Comparison of ENCODE assay signal across 8 mouse cellular contexts in genomic region chr9:110333135-110333895, GRCm38 (mm10). TPM values are rescaled to one million over a fixed set of nuclear protein-coding genes. Genes with fewer than 3 reads are reported as not detected.
DNase-seq lines count a peak whose midpoint lies in the region; ATAC-seq and TF ChIP-seq lines count a peak whose summit lies in the region.

Gene Scap (plus strand): TSS chr9:110333288.

- 0 out of 2 replicates have a peak, but pooled peaks cover 14% of the 10 kb centered on the region for H3K79me2 ChIP-seq in CH12.LX (replicated peaks; ENCODE audit: control insufficient read depth, extremely low read depth, insufficient read depth, poor library complexity, severe bottlenecking)

- peak; percentile 90 for DNase-seq in CH12.LX (ENCODE audit: extremely low read depth)
- peak; percentile 85 for DNase-seq in c-Kit-positive CD71-positive TER-119-negative erythroid progenitor cells, embryonic 14.5 days (ENCODE audit: low read depth)
- DNase-seq in heart, postnatal 0 days (ENCODE audit: low spot score) = peak; percentile 87
- peak; percentile 98 to 99 for DNase-seq in kidney, postnatal 4 days

- in situ Hi-C loops in CH12.LX (cut with MboI; ENCODE audit: low pct_ligation_motif_present, low pct_unique_long_range_greater_than_20kb, low sequenced_read_pairs) = no loop called here

- no peaks in the 10 kb centered on the region for H3K36me3 ChIP-seq in CH12.LX (replicated peaks in 1 of 2; ENCODE audit: control insufficient read depth in 1 of 2, insufficient read depth in 1 of 2, low read length in 1 of 2)
- H3K36me3 ChIP-seq in forebrain, embryonic 12.5 days (replicated peaks) = no peaks in the 10 kb centered on the region
- no peaks in the 10 kb centered on the region for H3K36me3 ChIP-seq in heart, postnatal 0 days (replicated peaks; ENCODE audit: control insufficient read depth, insufficient read depth, low read length)
- H3K36me3 ChIP-seq in liver, embryonic 16.5 days (ENCODE audit: control insufficient read depth, insufficient read depth) = no peaks in the 10 kb centered on the region
- no peaks in the 10 kb centered on the region for H3K36me3 ChIP-seq in neural tube, embryonic 13.5 days
- no peaks in the 10 kb centered on the region for H3K36me3 ChIP-seq in testis, adult 2 months (ENCODE audit: control insufficient read depth, insufficient read depth, low read length)

- ATAC-seq in forebrain, embryonic 12.5 days (ENCODE audit: low FRiP score) = peak; percentile 90
- ATAC-seq in heart, postnatal 0 days (ENCODE audit: insufficient read depth, low read depth) = peak; percentile 93
- peak; percentile 94 for ATAC-seq in liver, embryonic 16.5 days (ENCODE audit: low read depth)
- peak; percentile 88 for ATAC-seq in neural tube, embryonic 13.5 days (ENCODE audit: low read depth)

- TF ChIP-seq POLR2A in CH12.LX (IDR thresholded peaks at IDR 0.05; ENCODE audit: low read depth, low read length) = peak; percentile 70
- TF ChIP-seq POLR2A in testis, adult 2 months (IDR thresholded peaks at IDR 0.05; ENCODE audit: control insufficient read depth, low read depth, low read length) = peak; percentile 48; the same call in 1 of the 2 replicates

- H3K4me3 ChIP-seq in CH12.LX (replicated peaks in 1 of 3; ENCODE audit: low read depth in 2 of 3, low read length in 2 of 3, poor library complexity in 1 of 3) = peak within 1 kb of the TSS; percentile 73 to 85 (median 82)
- peak within 1 kb of the TSS; percentile 96 for H3K4me3 ChIP-seq in forebrain, embryonic 12.5 days (replicated peaks)
- peak within 1 kb of the TSS; percentile 97 for H3K4me3 ChIP-seq in heart, postnatal 0 days (ENCODE audit: low read depth, low read length)
- H3K4me3 ChIP-seq in liver, embryonic 16.5 days (ENCODE audit: low read depth, low read length) = peak within 1 kb of the TSS; percentile 78
- peak within 1 kb of the TSS; percentile 88 for H3K4me3 ChIP-seq in neural tube, embryonic 13.5 days
- H3K4me3 ChIP-seq in testis, adult 2 months (ENCODE audit: control insufficient read depth, low read depth, low read length) = peak within 1 kb of the TSS; percentile 96

- H3K9me3 ChIP-seq in CH12.LX (replicated peaks; ENCODE audit: low read length) = peaks cover 3% of the 10 kb centered on the region
- H3K9me3 ChIP-seq in forebrain, embryonic 12.5 days = no peaks in the 10 kb centered on the region
- H3K9me3 ChIP-seq in heart, postnatal 0 days (replicated peaks; ENCODE audit: control insufficient read depth, low read length) = no peaks in the 10 kb centered on the region
- no peaks in the 10 kb centered on the region for H3K9me3 ChIP-seq in liver, embryonic 16.5 days (replicated peaks; ENCODE audit: control insufficient read depth, low read length)
- H3K9me3 ChIP-seq in neural tube, embryonic 13.5 days = no peaks in the 10 kb centered on the region

- no peak for TF ChIP-seq EP300 in CH12.LX (IDR thresholded peaks at IDR 0.05; ENCODE audit: low read length)
- TF ChIP-seq EP300 in heart, postnatal 0 days (IDR thresholded peaks at IDR 0.05; ENCODE audit: low read depth) = no peak

- H3K27me3 ChIP-seq in CH12.LX (replicated peaks) = no peaks in the 10 kb centered on the region
- H3K27me3 ChIP-seq in forebrain, embryonic 12.5 days = no peaks in the 10 kb centered on the region
- no peaks in the 10 kb centered on the region for H3K27me3 ChIP-seq in heart, postnatal 0 days (ENCODE audit: control insufficient read depth, insufficient read depth, low read length)
- no peaks in the 10 kb centered on the region for H3K27me3 ChIP-seq in liver, embryonic 16.5 days (ENCODE audit: control insufficient read depth, insufficient read depth, low read depth, low read length)
- H3K27me3 ChIP-seq in neural tube, embryonic 13.5 days = no peaks in the 10 kb centered on the region
- no peaks in the 10 kb centered on the region for H3K27me3 ChIP-seq in testis, adult 2 months (ENCODE audit: control insufficient read depth, insufficient read depth, low read length)

- no peak within 1 kb of the TSS for H3K27ac ChIP-seq in CH12.LX (ENCODE audit: insufficient read depth, low read depth)
- H3K27ac ChIP-seq in forebrain, embryonic 12.5 days = no peak within 1 kb of the TSS
- peak within 1 kb of the TSS; percentile 55 for H3K27ac ChIP-seq in heart, postnatal 0 days (ENCODE audit: low read depth)
- H3K27ac ChIP-seq in liver, embryonic 16.5 days (ENCODE audit: low read length) = peak within 1 kb of the TSS; percentile 50
- peak within 1 kb of the TSS; percentile 52 for H3K27ac ChIP-seq in neural tube, embryonic 13.5 days (replicated peaks)
- peak within 1 kb of the TSS; percentile 87 for H3K27ac ChIP-seq in testis, adult 2 months (ENCODE audit: control insufficient read depth, insufficient read depth, low read depth, low read length)

- peaks cover 4 to 29% of the 10 kb centered on the region in 2 experiments for H3K4me1 ChIP-seq in CH12.LX (ENCODE audit: control insufficient read depth in 1 of 2, insufficient read depth in 2 of 2)
- H3K4me1 ChIP-seq in forebrain, embryonic 12.5 days = peaks cover 14% of the 10 kb centered on the region
- H3K4me1 ChIP-seq in heart, postnatal 0 days (ENCODE audit: control insufficient read depth, insufficient read depth) = peaks cover 8% of the 10 kb centered on the region; the same call in 1 of the 2 replicates
- peaks cover 19% of the 10 kb centered on the region for H3K4me1 ChIP-seq in liver, embryonic 16.5 days (ENCODE audit: control insufficient read depth, low read depth, low read length)
- H3K4me1 ChIP-seq in neural tube, embryonic 13.5 days (replicated peaks) = peaks cover 18% of the 10 kb centered on the region
- H3K4me1 ChIP-seq in testis, adult 2 months (ENCODE audit: control insufficient read depth, insufficient read depth, low read length) = peaks cover 4% of the 10 kb centered on the region

- peak within 1 kb of the TSS; percentile 32 for H3K9ac ChIP-seq in CH12.LX (ENCODE audit: insufficient read depth, low read depth)
- peak within 1 kb of the TSS; percentile 84 for H3K9ac ChIP-seq in forebrain, embryonic 12.5 days
- peak within 1 kb of the TSS; percentile 75 for H3K9ac ChIP-seq in heart, postnatal 0 days (replicated peaks; ENCODE audit: low read depth, low read length)
- H3K9ac ChIP-seq in liver, embryonic 16.5 days (ENCODE audit: low read depth, low read length) = peak within 1 kb of the TSS; percentile 80
- peak within 1 kb of the TSS; percentile 86 for H3K9ac ChIP-seq in neural tube, embryonic 13.5 days

- WGBS in forebrain, embryonic 12.5 days = under 1% methylated on average over 36 of the region's 78 CpGs
- under 1% methylated on average over 63 of the region's 78 CpGs for WGBS in heart, postnatal 0 days
- WGBS in liver, embryonic 16.5 days (ENCODE audit: insufficient replicate concordance) = under 1% methylated on average over 55 of the region's 78 CpGs
- 1% methylated on average over 67 of the region's 78 CpGs for WGBS in neural tube, embryonic 13.5 days

- dilution Hi-C loops in CH12.LX (cut with MboI; ENCODE audit: extremely low pct_ligation_motif_present, extremely low pct_unique_long_range_greater_than_20kb, low sequenced_read_pairs) = no loop called here

- H3K4me2 ChIP-seq in CH12.LX (ENCODE audit: insufficient read depth, low read depth, poor library complexity, severe bottlenecking) = peak within 1 kb of the TSS; percentile 68; the same call in 1 of the 2 replicates
- H3K4me2 ChIP-seq in forebrain, embryonic 12.5 days = peak within 1 kb of the TSS; percentile 72
- peak within 1 kb of the TSS; percentile 97 for H3K4me2 ChIP-seq in heart, postnatal 0 days (ENCODE audit: low read depth, low read length)
- peak within 1 kb of the TSS; percentile 89 for H3K4me2 ChIP-seq in liver, embryonic 16.5 days (ENCODE audit: low read depth, low read length)
- H3K4me2 ChIP-seq in neural tube, embryonic 13.5 days = peak within 1 kb of the TSS; percentile 92

- peak; percentile 60 to 88; a peak in 3 of 4 replicates for TF ChIP-seq CTCF in CH12.LX (conservative IDR thresholded peaks at IDR 0.05 in 1 of 2, IDR thresholded peaks at IDR 0.05 in 1 of 2; ENCODE audit: low read depth in 2 of 2, low read length in 2 of 2)
- peak; percentile 98 for TF ChIP-seq CTCF in heart, postnatal 0 days (IDR thresholded peaks at IDR 0.05; ENCODE audit: low read depth)
- peak; percentile 99 for TF ChIP-seq CTCF in testis, adult 2 months (IDR thresholded peaks at IDR 0.05; ENCODE audit: control insufficient read depth, insufficient read depth, insufficient replicate concordance, low read depth, low read length)

- peak; percentile 26 for TF ChIP-seq RAD21 in CH12.LX (IDR thresholded peaks at IDR 0.05; ENCODE audit: low read depth, low read length)

TF ChIP-seq in CH12.LX, 34 proteins besides CTCF, POLR2A, EP300 and RAD21 (continues in another document):
- TF ChIP-seq JUND (conservative IDR thresholded peaks at IDR 0.05; ENCODE audit: low read depth, low read length) (no peak), MEF2A (IDR thresholded peaks at IDR 0.05; ENCODE audit: borderline replicate concordance, low read depth, low read length) (no peak; the same call in 1 of the 2 replicates), POLR2AphosphoS2 (IDR thresholded peaks at IDR 0.05; ENCODE audit: low read depth, low read length) (no peak), MYC (IDR thresholded peaks at IDR 0.05; ENCODE audit: low read depth, low read length) (0 out of 2 replicates have a peak, but pooled peaks have one; percentile 66), GABPA (IDR thresholded peaks at IDR 0.05; ENCODE audit: insufficient replicate concordance, low read depth, low read length) (no peak), MAFK (IDR thresholded peaks at IDR 0.05; ENCODE audit: insufficient replicate concordance, low read length) (no peak), USF2 (conservative IDR thresholded peaks at IDR 0.05; ENCODE audit: low read depth, low read length) (no peak; the same call in 1 of the 2 replicates), NRF1 (IDR thresholded peaks at IDR 0.05; ENCODE audit: low read depth, low read length) (peak; percentile 96), ZMIZ1 (IDR thresholded peaks at IDR 0.05; ENCODE audit: low read depth, low read length) (peak; percentile 54), ZKSCAN1 (IDR thresholded peaks at IDR 0.05; ENCODE audit: borderline replicate concordance, low read depth, low read length) (no peak), RCOR1 (conservative IDR thresholded peaks at IDR 0.05; ENCODE audit: low read depth, low read length) (no peak), TCF12 (IDR thresholded peaks at IDR 0.05; ENCODE audit: low read depth, low read length) (peak; percentile 55)

RNA-seq across cellular contexts. Expression of gene Scap, which starts in this region (rescaled TPM):
- total RNA-seq in CH12.LX (2012; rRNA removed) = 38.1 and 40.4 TPM in 2 replicates
- total RNA-seq in CH12.LX (2014; rRNA removed) = 24.7 and 25.0 TPM in 2 replicates
- polyA plus RNA-seq in CH12.LX (2012; ENCODE audit: insufficient read length, low read depth) = 39.9 and 48.9 TPM in 2 replicates
- polyA plus RNA-seq in forebrain, embryonic 12.5 days (2016; fragmentation: Nextera tagmentation; extraction: Ambion mirVana) = 41.9 and 45.0 TPM in 2 replicates
- total RNA-seq in heart, postnatal 0 days (2014; rRNA removed; ENCODE audit: low replicate concordance) = 34.0 and 63.5 TPM in 2 replicates
- 12.1 and 14.6 TPM in 2 replicates for polyA plus RNA-seq in heart, postnatal 0 days (2015; fragmentation: Nextera tagmentation; extraction: Ambion mirVana)
- polyA plus RNA-seq in liver, embryonic 16.5 days (2015; fragmentation: Nextera tagmentation; extraction: Ambion mirVana) = 31.8 and 36.6 TPM in 2 replicates
- polyA plus RNA-seq in neural tube, embryonic 13.5 days (2015; fragmentation: Nextera tagmentation; extraction: Ambion mirVana) = 45.5 and 47.5 TPM in 2 replicates
- polyA plus RNA-seq in testis, adult 2 months (2012; rRNA removed) = 10.8 and 13.3 TPM in 2 replicates

Comparison
In these comparisons a context has a peak if more than half of its experiments do, and no peak if none do; other contexts are left out.
1. H3K27ac ChIP-seq: peak in heart, postnatal 0 days (single experiment), liver, embryonic 16.5 days (single experiment), neural tube, embryonic 13.5 days (single experiment) and testis, adult 2 months (single experiment); none in CH12.LX (single experiment) and forebrain, embryonic 12.5 days (single experiment).
2. H3K9ac ChIP-seq: peak in every context shown above with its lines; median percentile 86 in neural tube, embryonic 13.5 days; 84 in forebrain, embryonic 12.5 days; 80 in liver, embryonic 16.5 days; 75 in heart, postnatal 0 days; 32 in CH12.LX.
3. Peak in every context shown above with its lines, with median percentiles within 50 percentile points of each other: DNase-seq, H3K4me2 ChIP-seq, H3K4me3 ChIP-seq, CTCF ChIP-seq and ATAC-seq.